Mouse (Mus musculus): Measurements from ENCODE around the gene Camk1d.
"Not testable (repeated sequence)": the region's sequence is repeated elsewhere in the genome, so short reads cannot be mapped to it uniquely, and the experiment has no call there.

Camk1d gene

DNA sequence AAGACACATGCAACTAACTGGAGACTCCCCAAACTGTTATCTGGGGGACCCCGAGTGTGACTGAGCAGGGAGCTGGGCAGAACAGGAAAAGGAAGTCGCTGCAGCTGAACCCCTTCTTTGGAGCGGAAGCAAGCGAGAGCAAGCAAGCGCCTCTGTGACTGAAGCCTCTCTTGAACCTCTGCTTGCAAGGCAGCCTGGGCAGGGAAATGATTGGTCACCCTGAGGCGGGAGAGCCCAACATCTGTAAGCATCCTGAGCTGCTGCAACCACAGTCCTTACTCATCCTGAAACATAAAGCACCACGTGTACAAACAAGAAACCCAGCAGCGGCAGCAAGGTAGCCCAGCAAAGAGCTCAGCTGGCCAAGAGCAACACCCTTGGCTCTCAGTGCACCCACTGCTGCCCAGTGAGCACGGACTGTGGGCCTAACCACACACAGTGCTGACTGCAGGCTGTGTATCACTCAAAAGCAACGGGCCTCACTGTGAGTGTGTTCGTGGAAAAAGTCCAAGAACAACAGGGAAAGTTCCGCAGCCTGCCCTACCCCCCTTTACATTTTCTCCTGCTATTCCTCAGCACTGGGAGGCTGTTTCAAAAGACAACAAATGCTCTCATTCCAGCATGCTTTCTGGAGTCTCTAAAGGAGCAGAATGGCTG lies 100.5 kb downstream of the Camk1d start:
- peak; percentile 52 to 55 for DNase-seq (ENCODE audit: low spot score in 2 of 2)

- no peak for DNase-seq (ENCODE audit: low spot score in 2 of 2)
These were observed 102.7 kb downstream of the Camk1d start for GRCm38 (mm10) chr2:5611601-5612000.

DNA sequence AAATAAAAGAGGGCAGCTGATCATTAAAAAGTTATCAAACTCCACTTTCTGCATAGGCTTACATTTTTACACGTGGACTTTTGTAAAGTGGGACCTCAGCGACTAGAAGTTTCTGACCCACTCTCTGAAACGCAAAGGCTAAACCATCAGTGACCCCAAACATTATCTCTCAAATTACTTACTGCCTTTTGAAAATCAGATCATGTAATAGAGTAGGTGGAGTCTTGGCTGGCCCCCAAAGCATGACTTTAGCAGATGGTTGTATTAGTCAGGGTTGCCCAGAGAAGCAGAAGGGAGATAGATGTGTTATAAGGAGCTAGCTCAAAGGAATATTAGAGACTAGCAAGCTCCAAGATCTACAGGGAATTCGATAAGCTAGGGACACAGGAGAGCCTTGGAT lies 103.8 kb downstream of the Camk1d start:
- no peak for DNase-seq (ENCODE audit: low spot score in 2 of 2)

- DNase-seq (ENCODE audit: low spot score in 2 of 2) = no peak
These were observed 106.1 kb downstream of the Camk1d start for GRCm38 (mm10) chr2:5607920-5608841.

DNA sequence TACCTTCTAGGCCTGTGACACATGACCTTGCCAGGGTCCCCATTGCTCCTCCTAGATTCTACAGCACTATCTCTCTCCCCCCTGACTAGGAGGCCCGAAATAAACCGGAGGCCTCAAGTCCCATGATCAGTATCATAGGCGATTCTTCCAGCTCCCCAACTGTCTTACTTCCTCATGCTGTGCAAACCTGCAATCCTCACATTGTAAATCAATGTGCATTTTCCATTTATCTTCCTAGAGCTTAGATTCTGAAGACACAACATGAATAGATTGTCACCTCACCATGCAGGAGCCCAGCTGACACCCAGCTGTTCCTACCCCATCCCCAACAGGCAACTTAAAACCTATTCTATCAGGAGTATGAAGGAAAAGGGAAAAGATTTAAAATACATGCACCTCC lies 108.5 kb downstream of the Camk1d start:
- DNase-seq (ENCODE audit: low spot score in 2 of 2) = no peak

- DNase-seq (ENCODE audit: low spot score in 2 of 2) = no peak
These were observed 112.3 kb downstream of the Camk1d start for GRCm38 (mm10) chr2:5602044-5602443.

DNA sequence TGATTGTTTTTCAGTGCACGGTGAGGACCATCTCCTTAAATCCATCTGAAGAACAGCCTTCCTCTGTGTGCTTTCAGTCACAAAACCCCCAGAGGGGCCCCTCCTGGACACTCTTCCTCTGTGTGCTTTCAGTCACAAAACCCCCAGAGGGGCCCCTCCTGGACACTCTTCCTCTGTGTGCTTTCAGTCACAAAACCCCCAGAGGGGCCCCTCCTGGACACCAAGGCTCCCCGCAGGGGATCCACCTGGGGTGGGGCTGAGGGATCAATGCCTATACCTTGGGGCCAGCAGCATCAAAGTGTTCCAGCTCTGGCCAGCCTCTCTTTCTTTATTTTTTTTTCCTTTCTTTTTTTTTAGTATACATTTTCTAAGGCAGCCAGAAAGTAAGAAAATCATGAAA lies 113.1 kb downstream of the Camk1d start:
- not testable (repeated sequence) for DNase-seq (ENCODE audit: low spot score in 2 of 2)

DNA sequence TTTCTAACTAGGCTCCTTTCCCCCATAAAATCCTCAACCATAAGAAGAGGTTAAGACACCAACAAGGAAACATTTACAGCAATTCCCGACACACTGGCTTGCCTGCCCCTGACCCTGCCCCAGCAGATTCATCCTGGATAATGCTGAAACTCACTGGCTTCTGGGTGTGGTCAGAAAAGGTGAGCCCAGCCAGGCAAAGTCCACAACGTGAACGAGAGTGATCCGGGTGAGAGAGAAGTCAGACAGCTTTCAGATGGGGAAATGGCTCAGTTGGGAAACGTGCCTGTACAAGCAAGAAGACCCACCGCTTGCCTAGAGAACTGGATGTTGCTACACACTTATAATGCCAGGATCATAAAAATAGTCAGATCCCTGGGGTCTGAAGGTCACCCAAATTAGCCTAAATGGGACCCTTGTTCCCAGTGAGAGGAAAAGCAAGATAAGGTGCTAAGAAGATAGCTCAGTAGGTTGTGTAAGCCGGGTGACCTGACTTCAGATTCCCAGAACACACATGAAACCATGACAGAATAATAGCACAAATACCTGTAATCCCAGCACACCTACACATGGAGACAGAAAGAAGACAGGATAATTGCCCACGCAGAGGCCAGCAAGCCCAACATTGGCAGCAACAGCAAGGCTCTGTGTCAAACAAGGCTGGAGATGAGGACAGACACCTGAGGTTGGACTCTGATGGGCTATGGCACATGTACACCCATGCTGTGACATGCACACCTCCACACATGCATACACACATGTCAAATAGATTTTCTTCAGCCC lies 113.9 kb downstream of the Camk1d start:
- no peak for DNase-seq (ENCODE audit: low spot score in 2 of 2)

GRCm38 (mm10) chr2:5599713-5600112 lies 114.6 kb downstream of the Camk1d start:
- DNase-seq (ENCODE audit: low spot score in 2 of 2) = no peak

GRCm38 (mm10) chr2:5598533-5598932 lies 115.8 kb downstream of the Camk1d start:
- no peak for DNase-seq (ENCODE audit: low spot score in 2 of 2)

- no peak for DNase-seq (ENCODE audit: low spot score in 2 of 2)
These were observed 117.4 kb downstream of the Camk1d start for GRCm38 (mm10) chr2:5596882-5597281.

DNA sequence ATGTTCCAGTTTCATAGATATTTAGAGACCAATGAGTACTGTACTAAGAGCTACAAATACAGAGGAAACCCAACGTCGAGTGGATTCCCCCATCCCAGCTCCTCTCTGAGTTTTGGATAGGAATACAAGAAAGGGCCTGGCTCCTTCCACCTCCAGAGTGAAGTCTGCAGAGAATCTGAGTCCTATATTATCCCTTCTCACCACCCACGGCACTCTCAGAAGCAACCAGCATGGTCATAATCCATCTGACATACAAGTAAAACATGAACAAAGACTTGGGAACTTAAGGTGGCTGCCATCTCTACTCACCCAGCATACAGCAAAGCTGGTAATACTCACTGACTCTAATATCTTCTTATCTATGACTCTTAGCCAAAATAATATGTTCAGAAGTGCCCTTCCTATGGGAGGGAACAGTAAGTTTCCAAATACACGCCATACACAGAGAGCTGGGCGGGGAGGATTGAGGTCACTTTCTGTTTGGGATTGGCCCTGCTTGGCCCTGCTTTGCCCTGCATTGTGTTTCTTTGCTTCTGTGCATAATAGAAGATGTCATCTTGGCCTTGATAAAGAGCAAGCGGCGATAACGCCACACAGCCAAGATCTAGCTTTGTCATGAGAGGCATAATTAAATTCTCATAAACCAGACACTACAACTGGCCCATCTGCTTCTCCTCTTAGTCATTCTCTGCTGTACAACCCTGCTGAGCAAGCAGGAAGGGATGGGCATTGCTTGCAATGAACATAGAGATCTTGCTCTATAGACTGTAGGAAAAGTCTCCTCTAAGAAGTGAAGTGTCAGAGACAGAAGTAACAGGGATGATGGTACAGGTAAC lies 118.7 kb downstream of the Camk1d start:
- no peak for DNase-seq (ENCODE audit: low spot score in 2 of 2)

GRCm38 (mm10) chr2:5592461-5593136 lies 121.7 kb downstream of the Camk1d start:
- no peak for DNase-seq (ENCODE audit: low spot score in 2 of 2)

- no peak for DNase-seq (ENCODE audit: low spot score in 2 of 2)
These were observed 124.2 kb downstream of the Camk1d start for GRCm38 (mm10) chr2:5590074-5590473.

DNA sequence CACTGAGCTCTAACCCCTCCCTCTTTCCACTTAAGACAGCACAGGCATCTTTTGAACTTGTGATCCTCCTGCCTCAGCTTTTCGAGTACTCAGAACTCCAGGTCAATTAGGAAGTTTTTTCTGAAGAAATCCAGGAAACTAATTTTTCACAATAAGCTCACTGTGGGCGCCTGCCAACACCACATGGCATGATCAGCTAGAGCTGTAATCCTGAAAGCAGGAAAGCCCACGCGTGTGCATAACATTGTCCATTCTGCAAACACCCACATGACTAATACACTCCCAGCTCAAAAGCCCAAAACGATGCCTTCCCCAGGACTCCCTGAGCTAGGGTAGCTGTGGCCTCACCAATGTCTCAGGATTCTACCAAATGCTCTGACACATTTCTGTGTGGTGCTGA lies 125.2 kb downstream of the Camk1d start:
- DNase-seq (ENCODE audit: low spot score in 2 of 2) = no peak

GRCm38 (mm10) chr2:5588329-5588982 lies 125.9 kb downstream of the Camk1d start:
- DNase-seq (ENCODE audit: low spot score in 2 of 2) = no peak

- no peak for DNase-seq (ENCODE audit: low spot score in 2 of 2)
These were observed 129.8 kb downstream of the Camk1d start for GRCm38 (mm10) chr2:5584318-5585027.

DNA sequence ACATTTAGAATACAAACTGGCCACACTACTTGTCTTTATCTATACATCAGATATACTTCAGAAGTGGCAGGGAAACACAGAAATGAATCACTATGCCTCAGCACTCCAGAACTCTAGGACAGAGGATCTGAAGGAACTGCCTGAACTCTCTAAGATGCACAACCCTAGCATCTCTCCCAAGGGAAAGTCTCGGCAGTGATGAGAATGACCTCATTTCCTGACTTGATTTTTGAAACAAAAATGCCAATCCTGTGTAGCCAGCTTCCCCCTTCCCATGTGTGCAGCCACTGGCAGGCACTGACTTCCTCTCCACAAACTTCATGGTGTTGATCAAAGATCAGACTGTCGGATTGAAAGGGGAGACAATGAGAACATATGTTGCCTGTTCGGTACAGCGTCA lies 134.9 kb downstream of the Camk1d start:
- no peak for DNase-seq (ENCODE audit: low spot score in 2 of 2)

DNA sequence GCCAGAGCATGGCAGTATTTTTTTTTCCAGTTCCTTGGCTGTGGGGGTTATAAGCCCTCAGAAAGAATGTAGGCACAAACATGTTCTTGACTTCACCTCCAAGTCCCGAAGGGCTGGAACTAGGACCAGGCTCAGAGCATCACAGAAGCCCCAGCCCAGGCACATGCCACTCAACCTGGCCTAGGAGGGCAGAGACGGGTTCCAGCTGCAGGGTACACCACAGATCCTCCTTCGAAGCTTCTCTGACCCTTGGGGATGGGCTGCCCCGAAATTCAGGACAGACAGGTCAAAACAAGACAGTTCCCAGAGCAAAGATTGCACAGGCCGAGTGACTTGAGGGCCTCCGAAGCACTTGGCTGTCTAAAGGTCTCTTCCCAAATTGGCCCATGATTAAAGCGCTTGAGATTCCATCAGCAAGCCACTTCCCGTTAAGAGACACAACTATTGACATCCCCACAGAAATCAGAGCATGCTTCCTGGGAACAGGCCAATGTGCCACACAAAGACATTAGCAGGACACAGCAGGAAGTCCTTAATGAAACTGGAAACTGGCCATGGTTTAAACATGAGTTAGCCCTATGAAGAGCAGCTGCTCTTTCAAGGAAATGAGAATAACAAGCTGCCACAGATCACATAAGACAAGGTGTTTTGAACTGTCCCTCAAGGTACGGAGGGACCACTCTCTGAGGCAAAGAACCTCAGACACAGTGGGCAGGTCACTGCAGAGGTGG lies 136.8 kb downstream of the Camk1d start:
- DNase-seq (ENCODE audit: low spot score in 2 of 2) = no peak

Data from thymus, postnatal 10 days (tissue).